Comparison of ENCODE assay signal across 9 mouse cellular contexts in the genomic region with DNA sequence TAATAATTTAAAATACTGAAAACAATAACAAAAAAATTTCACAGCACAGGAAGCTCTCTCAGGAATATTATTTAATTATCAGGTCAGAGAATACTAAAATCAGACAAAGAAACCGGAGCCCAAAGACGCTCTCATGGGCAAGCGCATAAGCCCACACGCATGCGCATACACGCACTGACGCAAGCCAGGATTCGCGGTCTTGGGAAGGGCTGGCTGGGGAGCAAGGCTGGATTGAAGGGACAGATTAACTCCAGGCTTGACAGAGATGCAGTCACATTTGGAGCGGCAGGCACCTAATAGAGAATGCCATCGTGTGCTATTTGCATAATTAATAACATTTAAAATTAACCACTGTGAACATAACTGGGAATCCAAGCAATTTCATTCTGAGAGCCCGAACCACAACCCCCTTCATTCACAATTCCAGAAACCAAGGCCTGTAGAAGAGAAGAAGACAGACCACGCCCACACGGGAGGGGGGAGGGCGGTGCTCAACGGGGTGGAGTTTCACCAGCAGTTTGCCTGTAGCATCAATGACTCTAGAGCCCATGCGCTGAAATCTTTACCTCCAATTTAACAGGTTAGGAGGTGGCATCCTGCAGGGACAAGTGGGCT.
DNase-seq lines count a peak whose midpoint lies in the region; ATAC-seq and TF ChIP-seq lines count a peak whose summit lies in the region.
"Had no signal": no experiment of that assay in that cellular context is flagged by ENCODE, and none has a peak within 500 bp of the region (broad histone marks: within the 10 kb centered on the region; RNA-seq: fewer than 3 reads in every experiment).

No protein-coding gene starts in this region.

- peaks cover 50% of the 10 kb centered on the region for H3K27me3 ChIP-seq in CH12.LX (replicated peaks)
- H3K27me3 ChIP-seq in forebrain, embryonic 16.5 days (replicated peaks; ENCODE audit: control insufficient read depth, insufficient read depth, low read length) = no peaks in the 10 kb centered on the region
- H3K27me3 ChIP-seq in limb, embryonic 10.5 days (ENCODE audit: low read depth, poor library complexity, severe bottlenecking) = peaks cover 14% of the 10 kb centered on the region; the same call in 1 of the 2 replicates
- no peaks in the 10 kb centered on the region for H3K27me3 ChIP-seq in neural tube, embryonic 12.5 days (replicated peaks)

- H3K27ac ChIP-seq in CH12.LX (ENCODE audit: insufficient read depth, low read depth) = no peak overlapping the region
- H3K27ac ChIP-seq in forebrain, embryonic 16.5 days (ENCODE audit: low read length) = peak overlapping the region; percentile 74
- H3K27ac ChIP-seq in limb, embryonic 10.5 days = peak overlapping the region; percentile 64; the same call in 1 of the 2 replicates
- no peak overlapping the region for H3K27ac ChIP-seq in neural tube, embryonic 12.5 days

- H3K79me2 ChIP-seq in CH12.LX (replicated peaks; ENCODE audit: control insufficient read depth, extremely low read depth, insufficient read depth, poor library complexity, severe bottlenecking) = no peaks in the 10 kb centered on the region

- in situ Hi-C loops in CH12.LX (cut with MboI; ENCODE audit: low pct_ligation_motif_present, low pct_unique_long_range_greater_than_20kb, low sequenced_read_pairs) = no loop called here

- TF ChIP-seq CTCF in CH12.LX (conservative IDR thresholded peaks at IDR 0.05 in 1 of 2, IDR thresholded peaks at IDR 0.05 in 1 of 2; ENCODE audit: low read depth in 2 of 2, low read length in 2 of 2) = no peak

- no peak overlapping the region for H3K4me3 ChIP-seq in CH12.LX (replicated peaks in 1 of 3; ENCODE audit: low read depth in 2 of 3, low read length in 2 of 3, poor library complexity in 1 of 3)
- peak overlapping the region; percentile 31 for H3K4me3 ChIP-seq in forebrain, embryonic 16.5 days (replicated peaks; ENCODE audit: low read length)
- peak overlapping the region; percentile 33 for H3K4me3 ChIP-seq in limb, embryonic 10.5 days
- H3K4me3 ChIP-seq in neural tube, embryonic 12.5 days = 0 out of 2 replicates have a peak overlapping the region, but pooled peaks have one; percentile 14
- H3K4me3 ChIP-seq: myocyte had no signal

- no peak for TF ChIP-seq POLR2A in CH12.LX (IDR thresholded peaks at IDR 0.05; ENCODE audit: low read depth, low read length)

- ATAC-seq in forebrain, embryonic 16.5 days = peak; percentile 95
- ATAC-seq in neural tube, embryonic 12.5 days (ENCODE audit: low FRiP score, low read depth) = peak; percentile 93

- H3K9ac ChIP-seq in CH12.LX (ENCODE audit: insufficient read depth, low read depth) = no peak overlapping the region
- H3K9ac ChIP-seq in forebrain, embryonic 16.5 days (replicated peaks; ENCODE audit: low read depth, low read length) = peak overlapping the region; percentile 16
- H3K9ac ChIP-seq in neural tube, embryonic 12.5 days = peak overlapping the region; percentile 34; the same call in 1 of the 2 replicates

- H3K9me3 ChIP-seq in CH12.LX (replicated peaks; ENCODE audit: low read length) = peaks cover 3% of the 10 kb centered on the region
- H3K9me3 ChIP-seq in forebrain, embryonic 16.5 days (ENCODE audit: control insufficient read depth, low read length) = no peaks in the 10 kb centered on the region
- H3K9me3 ChIP-seq in limb, embryonic 10.5 days (replicated peaks) = no peaks in the 10 kb centered on the region
- no peaks in the 10 kb centered on the region; the same call in 1 of the 2 replicates for H3K9me3 ChIP-seq in neural tube, embryonic 12.5 days

- no peak for TF ChIP-seq EP300 in CH12.LX (IDR thresholded peaks at IDR 0.05; ENCODE audit: low read length)

- H3K4me1 ChIP-seq in CH12.LX (ENCODE audit: control insufficient read depth in 1 of 2, insufficient read depth in 2 of 2) = no peaks in the 10 kb centered on the region
- no peaks in the 10 kb centered on the region for H3K4me1 ChIP-seq in forebrain, embryonic 16.5 days (replicated peaks; ENCODE audit: control insufficient read depth, insufficient read depth, low read length)
- H3K4me1 ChIP-seq in limb, embryonic 10.5 days = peaks cover 18% of the 10 kb centered on the region
- H3K4me1 ChIP-seq in neural tube, embryonic 12.5 days = no peaks in the 10 kb centered on the region

- dilution Hi-C loops in CH12.LX (cut with MboI; ENCODE audit: extremely low pct_ligation_motif_present, extremely low pct_unique_long_range_greater_than_20kb, low sequenced_read_pairs) = no loop called here

- TF ChIP-seq RAD21 in CH12.LX (IDR thresholded peaks at IDR 0.05; ENCODE audit: low read depth, low read length) = no peak

- 3% methylated on average over 17 of the region's 17 CpGs for WGBS in forebrain, embryonic 16.5 days
- WGBS in limb, embryonic 10.5 days = 11% methylated on average over 17 of the region's 17 CpGs
- 10% methylated on average over 17 of the region's 17 CpGs for WGBS in neural tube, embryonic 12.5 days

- no peaks in the 10 kb centered on the region for H3K36me3 ChIP-seq in CH12.LX (replicated peaks in 1 of 2; ENCODE audit: control insufficient read depth in 1 of 2, insufficient read depth in 1 of 2, low read length in 1 of 2)
- no peaks in the 10 kb centered on the region for H3K36me3 ChIP-seq in forebrain, embryonic 16.5 days (ENCODE audit: control insufficient read depth, insufficient read depth)
- no peaks in the 10 kb centered on the region for H3K36me3 ChIP-seq in limb, embryonic 10.5 days
- no peaks in the 10 kb centered on the region for H3K36me3 ChIP-seq in neural tube, embryonic 12.5 days

- DNase-seq in CH12.LX (ENCODE audit: extremely low read depth) = peak; percentile 8
- DNase-seq in brain, adult 2 months (ENCODE audit: low read depth, low spot score) = peak; percentile 89
- peak; percentile 22 for DNase-seq in kidney, adult 9 months
- peak; percentile 82 for DNase-seq in limb, embryonic 10.5 days (ENCODE audit: low spot score)
- DNase-seq in gastrocnemius, postnatal 14 days = no peak
- no peak for DNase-seq in urinary bladder, postnatal 25 days (ENCODE audit: low spot score)

- no peak overlapping the region for H3K4me2 ChIP-seq in CH12.LX (ENCODE audit: insufficient read depth, low read depth, poor library complexity, severe bottlenecking)
- peak overlapping the region; percentile 47 for H3K4me2 ChIP-seq in forebrain, embryonic 16.5 days (ENCODE audit: low read length)
- peak overlapping the region; percentile 53 for H3K4me2 ChIP-seq in neural tube, embryonic 12.5 days (replicated peaks)

- intact Hi-C loops in gastrocnemius, postnatal 14 days (cut with DNase I; ENCODE audit: low total_unique reads) = no loop called here

TF ChIP-seq in CH12.LX, 34 proteins besides CTCF, POLR2A, EP300 and RAD21:
- no peak for TF ChIP-seq MAFK (IDR thresholded peaks at IDR 0.05; ENCODE audit: insufficient replicate concordance, low read length)
- no peak for TF ChIP-seq IRF4 (IDR thresholded peaks at IDR 0.05; ENCODE audit: low read depth, low read length)
- TF ChIP-seq RCOR1 (conservative IDR thresholded peaks at IDR 0.05; ENCODE audit: low read depth, low read length) = no peak
- TF ChIP-seq USF1 (IDR thresholded peaks at IDR 0.05; ENCODE audit: low read depth, low read length) = no peak
- no peak for TF ChIP-seq NRF1 (IDR thresholded peaks at IDR 0.05; ENCODE audit: low read depth, low read length)

Comparison
In these comparisons a context has a peak if more than half of its experiments do, and no peak if none do; other contexts are left out.
1. DNase-seq: peak in CH12.LX (single experiment), brain, adult 2 months (single experiment), kidney, adult 9 months (single experiment) and limb, embryonic 10.5 days (single experiment); none in gastrocnemius, postnatal 14 days (single experiment) and urinary bladder, postnatal 25 days (single experiment).
2. H3K27ac ChIP-seq: peak in forebrain, embryonic 16.5 days (single experiment) and limb, embryonic 10.5 days (single experiment); none in CH12.LX (single experiment) and neural tube, embryonic 12.5 days (single experiment).
3. H3K4me3 ChIP-seq: peak in forebrain, embryonic 16.5 days (single experiment), limb, embryonic 10.5 days (single experiment) and neural tube, embryonic 12.5 days (single experiment); none in CH12.LX (0 of 3).